Mouse (Mus musculus) hindbrain, embryonic 12.5 days (tissue): ENCODE measurements around the gene Bcl9. TPM values are rescaled to one million over a fixed set of nuclear protein-coding genes. Genes with fewer than 3 reads are reported as not detected.

Experiments
- ATAC-seq: fragments of 200-750 bp; cut with Nextera tagmentation; 2 replicates; pipeline ENCODE4 v1.8.0; 2017; ENCODE audit warnings: moderate TSS enrichment; ENCODE audit not compliant: low FRiP score
- H3K27ac ChIP-seq: fragments of 300-500 bp; sonication (generic); 2 replicates; pipeline ENCODE4 v1.5.1; 2016; ENCODE audit warnings: mild to moderate bottlenecking
- H3K27me3 ChIP-seq: fragments of 300-500 bp; sonication (generic); 2 replicates; pipeline ENCODE4 v1.6.1; 2016; ENCODE audit warnings: mild to moderate bottlenecking
- H3K36me3 ChIP-seq: fragments of 300-500 bp; sonication (generic); 2 replicates; pipeline ENCODE4 v1.6.1; 2016; ENCODE audit warnings: mild to moderate bottlenecking
- H3K4me1 ChIP-seq: fragments of 300-500 bp; sonication (generic); 2 replicates; pipeline ENCODE4 v1.6.1; 2016
- H3K4me2 ChIP-seq: fragments of 300-500 bp; sonication (generic); replicated peaks from 2 replicates; pipeline ENCODE4 v1.6.1; 2016; ENCODE audit warnings: mild to moderate bottlenecking
- H3K4me3 ChIP-seq: fragments of 300-500 bp; sonication (generic); 2 replicates; pipeline ENCODE4 v1.5.1; 2016; ENCODE audit warnings: mild to moderate bottlenecking
- H3K9ac ChIP-seq: fragments of 300-500 bp; sonication (generic); 2 replicates; pipeline ENCODE4 v1.6.1; 2016; ENCODE audit warnings: mild to moderate bottlenecking, moderate library complexity
- H3K9me3 ChIP-seq: fragments of 300-500 bp; sonication (generic); replicated peaks from 2 replicates; pipeline ENCODE4 v1.6.1; 2016; ENCODE audit warnings: mild to moderate bottlenecking
- WGBS: fragments of 180-500 bp; shearing (Covaris S2); methylation state at CpG from one replicate; pipeline ENCODE4 v1.1.7; 2016; 5-methylcytosine and 5-hydroxymethylcytosine counted together
- polyA plus RNA-seq: library from polyadenylated mRNA; unstranded; fragments of >200 nt; fragmentation: Nextera tagmentation; extraction: Ambion mirVana; gene quantifications from 2 replicates; pipeline ENCODE4 v1.2.1, GENCODE M21; 2016

Bcl9 gene
- polyA plus RNA-seq, 1 experiment from 2014 or later: 82.3 TPM

DNA sequence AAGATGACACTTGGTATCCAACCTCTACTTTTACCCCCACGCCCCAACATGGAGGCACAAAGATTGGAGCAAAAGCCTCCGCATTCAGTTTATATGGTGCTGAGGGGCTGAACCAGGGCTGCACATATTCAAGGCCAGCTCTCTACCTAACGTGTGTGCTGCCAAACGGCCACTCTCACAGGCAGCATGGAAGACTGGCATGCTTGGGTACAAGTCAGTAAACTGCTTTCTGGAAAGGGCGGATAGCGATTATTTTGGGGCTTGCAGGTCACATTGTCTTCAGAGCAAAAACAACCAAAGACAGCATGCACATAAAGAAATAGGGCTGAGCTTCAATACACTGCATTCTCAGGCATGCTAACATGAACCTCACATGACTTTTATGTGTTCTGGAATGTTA lies 44.8 kb downstream of the Bcl9 start:
- ATAC-seq: no peak
- H3K4me3 ChIP-seq: no peak overlapping the region
- H3K27me3 ChIP-seq: no peaks in the 10 kb centered on the region
- no peaks in the 10 kb centered on the region for H3K36me3 ChIP-seq
- peaks cover 31% of the 10 kb centered on the region for H3K4me1 ChIP-seq
- no peak overlapping the region for H3K9ac ChIP-seq
- H3K4me2 ChIP-seq: no peak overlapping the region
- H3K27ac ChIP-seq: no peak overlapping the region
- 73% methylated on average over 6 of the region's 6 CpGs for WGBS
- no peaks in the 10 kb centered on the region for H3K9me3 ChIP-seq

DNA sequence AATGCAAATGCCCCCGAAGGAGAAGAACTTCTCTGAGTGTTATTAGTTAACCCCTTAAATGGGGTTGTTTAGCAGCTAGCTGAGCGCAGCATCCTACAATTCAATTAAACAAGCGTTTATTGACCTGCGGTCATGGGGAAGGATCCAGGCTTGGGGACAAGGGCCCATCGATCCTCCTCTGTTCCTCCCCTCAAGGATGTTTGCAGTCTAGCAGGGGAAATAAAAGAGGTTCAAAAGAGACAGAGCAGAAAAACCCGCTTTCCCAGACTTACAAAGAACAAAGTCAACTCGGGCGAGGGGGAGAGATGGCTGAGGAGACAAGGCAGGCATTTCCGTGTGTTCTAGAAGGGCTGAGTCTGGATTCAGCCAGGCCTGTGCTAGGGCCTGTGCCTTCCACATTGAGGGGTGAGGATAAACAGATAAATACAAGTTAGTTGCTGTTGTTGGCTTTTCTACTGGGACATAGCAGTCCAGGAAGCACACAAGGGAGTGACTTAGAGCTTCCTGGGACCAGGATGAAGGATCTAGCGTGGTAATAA lies 55.0 kb downstream of the Bcl9 start:
- no peak overlapping the region for H3K4me2 ChIP-seq
- no peak overlapping the region for H3K9ac ChIP-seq
- no peaks in the 10 kb centered on the region for H3K36me3 ChIP-seq
- H3K27ac ChIP-seq: no peak overlapping the region; the same call in 1 of the 2 replicates
- no peak overlapping the region for H3K4me3 ChIP-seq
- H3K4me1 ChIP-seq: peaks cover 14% of the 10 kb centered on the region
- ATAC-seq: no peak
- WGBS: 42% methylated on average over 10 of the region's 10 CpGs
- H3K27me3 ChIP-seq: no peaks in the 10 kb centered on the region
- H3K9me3 ChIP-seq: no peaks in the 10 kb centered on the region

GRCm38 (mm10) chr3:97241826-97242225 lies 55.9 kb downstream of the Bcl9 start:
- Histone ChIP-seq H3K4me3 (no peak overlapping the region), H3K27ac (no peak overlapping the region), H3K9me3 (no peaks in the 10 kb centered on the region), H3K27me3 (no peaks in the 10 kb centered on the region), H3K4me1 (peaks cover 14% of the 10 kb centered on the region), H3K9ac (no peak overlapping the region), H3K36me3 (no peaks in the 10 kb centered on the region), H3K4me2 (no peak overlapping the region)
- ATAC-seq: no peak
- 57% methylated on average over 6 of the region's 6 CpGs for WGBS

DNA sequence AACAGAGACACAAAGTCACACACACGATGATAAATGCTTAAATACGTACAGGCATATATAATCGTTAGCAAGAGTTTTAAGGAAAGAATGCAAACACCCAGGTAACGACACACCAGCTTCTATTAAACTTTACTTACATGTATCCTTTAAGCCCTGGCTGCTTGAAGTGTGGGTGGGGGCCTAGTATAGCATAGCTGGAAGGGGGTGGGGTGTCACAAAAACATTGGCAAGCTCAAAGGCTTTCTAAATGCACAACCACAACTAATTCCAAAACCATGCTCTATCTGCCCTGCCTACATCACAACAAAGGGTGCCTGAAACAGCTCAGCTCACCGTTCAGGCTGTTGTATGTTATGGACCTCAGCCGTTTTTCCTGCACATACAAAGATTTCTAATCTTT lies 57.9 kb downstream of the Bcl9 start:
- ATAC-seq: no peak
- peaks cover 14% of the 10 kb centered on the region for H3K4me1 ChIP-seq
- H3K4me3 ChIP-seq: no peak overlapping the region
- no peak overlapping the region for H3K27ac ChIP-seq
- H3K27me3 ChIP-seq: no peaks in the 10 kb centered on the region
- 93% methylated on average over 6 of the region's 6 CpGs for WGBS
- no peak overlapping the region for H3K9ac ChIP-seq
- H3K9me3 ChIP-seq: no peaks in the 10 kb centered on the region
- no peak overlapping the region for H3K4me2 ChIP-seq
- no peaks in the 10 kb centered on the region for H3K36me3 ChIP-seq

DNA sequence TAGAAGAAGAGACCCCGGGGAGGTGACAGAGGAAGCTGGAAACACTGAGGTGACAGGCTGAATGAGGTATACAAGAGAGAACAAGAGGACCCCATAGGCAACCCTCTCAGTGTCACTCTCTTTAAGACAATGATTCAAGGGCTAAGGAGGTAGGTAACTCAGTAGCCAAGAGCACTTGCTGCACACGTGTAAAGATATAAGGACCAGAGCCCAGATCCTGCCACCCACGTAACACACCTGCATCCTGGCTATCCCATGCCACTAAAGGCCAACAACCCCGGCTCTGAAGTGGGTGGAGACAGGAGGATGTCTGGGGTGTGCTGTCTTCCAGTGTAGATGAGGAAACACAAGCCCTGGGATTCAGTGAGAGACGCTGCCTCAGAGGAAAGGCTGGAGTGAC lies 58.4 kb downstream of the Bcl9 start:
- Histone ChIP-seq H3K9me3 (no peaks in the 10 kb centered on the region), H3K36me3 (no peaks in the 10 kb centered on the region), H3K4me1 (peaks cover 14% of the 10 kb centered on the region), H3K27me3 (no peaks in the 10 kb centered on the region), H3K4me3 (no peak overlapping the region), H3K9ac (no peak overlapping the region), H3K27ac (no peak overlapping the region), H3K4me2 (no peak overlapping the region)
- WGBS: 87% methylated on average over 5 of the region's 5 CpGs
- no peak for ATAC-seq

GRCm38 (mm10) chr3:97238521-97238920 lies 59.2 kb downstream of the Bcl9 start:
- H3K4me1 ChIP-seq: peaks cover 11% of the 10 kb centered on the region
- ATAC-seq: no peak
- no peak overlapping the region for H3K27ac ChIP-seq
- no peaks in the 10 kb centered on the region for H3K27me3 ChIP-seq
- no peaks in the 10 kb centered on the region for H3K9me3 ChIP-seq
- H3K4me2 ChIP-seq: no peak overlapping the region
- 75% methylated on average over 2 of the region's 2 CpGs for WGBS
- H3K9ac ChIP-seq: no peak overlapping the region
- no peaks in the 10 kb centered on the region for H3K36me3 ChIP-seq
- H3K4me3 ChIP-seq: no peak overlapping the region

- Histone ChIP-seq H3K4me3 (no peak overlapping the region), H3K27ac (no peak overlapping the region), H3K9ac (no peak overlapping the region), H3K9me3 (no peaks in the 10 kb centered on the region), H3K36me3 (no peaks in the 10 kb centered on the region), H3K27me3 (no peaks in the 10 kb centered on the region), H3K4me1 (peaks cover under 1% of the 10 kb centered on the region; the same call in 1 of the 2 replicates), H3K4me2 (no peak overlapping the region)
- 98% methylated on average over 2 of the region's 2 CpGs for WGBS
- no peak for ATAC-seq
These were observed 60.3 kb downstream of the Bcl9 start for GRCm38 (mm10) chr3:97237403-97237802.

DNA sequence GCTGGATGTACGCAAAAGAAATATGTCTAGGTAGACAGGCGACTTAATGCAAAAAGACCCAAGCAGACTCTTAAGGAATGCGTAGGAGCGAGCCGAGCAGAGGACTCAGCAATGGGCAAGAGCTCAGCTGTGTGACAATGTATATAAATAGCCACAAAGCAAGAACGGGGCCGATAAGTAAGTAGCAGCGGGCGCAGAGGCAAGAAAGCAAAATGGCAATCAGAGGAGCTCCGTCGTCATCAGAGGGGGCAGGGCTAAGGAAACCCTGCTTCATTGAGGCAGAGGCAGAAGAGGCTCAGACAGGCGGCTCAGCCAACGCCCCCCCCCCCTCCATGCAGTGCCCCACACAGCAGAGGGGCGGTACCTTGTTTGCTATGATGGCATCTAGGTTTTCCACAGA lies 62.9 kb downstream of the Bcl9 start:
- WGBS: 88% methylated on average over 14 of the region's 14 CpGs
- H3K4me2 ChIP-seq: no peak overlapping the region
- no peak overlapping the region for H3K27ac ChIP-seq
- H3K4me3 ChIP-seq: no peak overlapping the region
- H3K36me3 ChIP-seq: no peaks in the 10 kb centered on the region
- ATAC-seq: no peak
- no peaks in the 10 kb centered on the region for H3K27me3 ChIP-seq
- H3K4me1 ChIP-seq: no peaks in the 10 kb centered on the region
- H3K9me3 ChIP-seq: no peaks in the 10 kb centered on the region
- no peak overlapping the region for H3K9ac ChIP-seq

DNA sequence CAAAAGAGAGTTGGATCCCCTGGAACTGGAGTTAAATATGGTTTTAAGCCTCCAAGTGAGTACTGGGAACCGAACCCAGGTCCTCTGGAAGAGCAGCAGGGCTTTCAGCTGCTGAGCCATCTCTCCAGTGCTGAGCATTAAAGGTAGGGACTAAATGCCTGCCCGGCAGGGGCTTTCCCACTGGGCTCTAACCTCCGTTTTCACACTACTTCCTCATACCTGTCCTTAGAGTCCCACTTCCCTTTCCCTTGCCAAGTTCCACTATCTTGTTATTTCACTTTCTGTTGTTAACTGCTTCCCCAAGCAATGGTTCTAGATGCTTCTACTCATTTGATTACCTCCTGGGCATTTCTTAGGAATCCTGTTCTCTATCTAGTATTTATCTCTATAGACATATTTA lies 65.4 kb downstream of the Bcl9 start:
- no peak overlapping the region for H3K4me2 ChIP-seq
- no peak overlapping the region for H3K9ac ChIP-seq
- no peaks in the 10 kb centered on the region for H3K36me3 ChIP-seq
- H3K4me3 ChIP-seq: no peak overlapping the region
- ATAC-seq: no peak
- H3K27me3 ChIP-seq: no peaks in the 10 kb centered on the region
- peaks cover 7% of the 10 kb centered on the region for H3K4me1 ChIP-seq
- H3K27ac ChIP-seq: no peak overlapping the region
- no peaks in the 10 kb centered on the region for H3K9me3 ChIP-seq
- 88% methylated on average over 3 of the region's 3 CpGs for WGBS

GRCm38 (mm10) chr3:97231857-97232256 lies 65.9 kb downstream of the Bcl9 start:
- Histone ChIP-seq H3K9me3 (no peaks in the 10 kb centered on the region), H3K27ac (no peak overlapping the region), H3K4me1 (peaks cover 7% of the 10 kb centered on the region), H3K4me2 (no peak overlapping the region), H3K36me3 (no peaks in the 10 kb centered on the region), H3K9ac (no peak overlapping the region), H3K4me3 (no peak overlapping the region), H3K27me3 (no peaks in the 10 kb centered on the region)
- 84% methylated on average over 9 of the region's 9 CpGs for WGBS
- no peak for ATAC-seq

- Histone ChIP-seq H3K36me3 (no peaks in the 10 kb centered on the region), H3K9me3 (no peaks in the 10 kb centered on the region), H3K4me1 (peaks cover 16% of the 10 kb centered on the region), H3K4me3 (no peak overlapping the region), H3K4me2 (no peak overlapping the region), H3K27me3 (no peaks in the 10 kb centered on the region), H3K9ac (no peak overlapping the region), H3K27ac (no peak overlapping the region)
- ATAC-seq: no peak
- WGBS: 96% methylated on average over 5 of the region's 5 CpGs
These were observed 66.9 kb downstream of the Bcl9 start for GRCm38 (mm10) chr3:97230631-97231404.

- no peaks in the 10 kb centered on the region for H3K9me3 ChIP-seq
- WGBS: 21% methylated on average over 12 of the region's 12 CpGs
- H3K4me1 ChIP-seq: peaks cover 31% of the 10 kb centered on the region
- peak overlapping the region; percentile 97 for H3K27ac ChIP-seq
- H3K9ac ChIP-seq: no peak overlapping the region
- H3K27me3 ChIP-seq: no peaks in the 10 kb centered on the region
- ATAC-seq: no peak
- H3K4me3 ChIP-seq: peak overlapping the region; percentile 86
- no peaks in the 10 kb centered on the region for H3K36me3 ChIP-seq
- H3K4me2 ChIP-seq: peak overlapping the region; percentile 78
These were observed 69.3 kb downstream of the Bcl9 start for GRCm38 (mm10) chr3:97228457-97228856.

- Histone ChIP-seq H3K4me1 (peaks cover 33% of the 10 kb centered on the region), H3K4me3 (peak overlapping the region; percentile 86), H3K4me2 (peak overlapping the region; percentile 78), H3K27ac (peak overlapping the region; percentile 97), H3K9ac (peak overlapping the region; percentile 94), H3K27me3 (no peaks in the 10 kb centered on the region), H3K36me3 (no peaks in the 10 kb centered on the region), H3K9me3 (no peaks in the 10 kb centered on the region)
- ATAC-seq: peak; percentile 44
- 0% methylated on average over 16 of the region's 16 CpGs for WGBS
These were observed 69.7 kb downstream of the Bcl9 start for GRCm38 (mm10) chr3:97228020-97228419.
